Mouse (Mus musculus): Measurements from ENCODE around the gene Ube2v1. TPM values are rescaled to one million over a fixed set of nuclear protein-coding genes. Genes with fewer than 3 reads are reported as not detected.

Ube2v1 gene
- polyA plus RNA-seq, 1 experiment = 34.4 TPM

GRCm38 (mm10) chr2:167576121-167576620 is 55.7 kb downstream of the Ube2v1 start:
- H3K27me3 ChIP-seq (ENCODE audit: control insufficient read depth) = no peaks in the 10 kb centered on the region
- H3K9me3 ChIP-seq (ENCODE audit: control insufficient read depth, low read length) = no peaks in the 10 kb centered on the region
- H3K36me3 ChIP-seq (ENCODE audit: control insufficient read depth) = no peaks in the 10 kb centered on the region
- no peak overlapping the region for H3K4me3 ChIP-seq (replicated peaks)
- TF ChIP-seq TAL1 (IDR thresholded peaks at IDR 0.05; ENCODE audit: low read length) (no peak), GATA1 (IDR thresholded peaks at IDR 0.05; ENCODE audit: low read length) (no peak)
- H3K4me1 ChIP-seq (ENCODE audit: control insufficient read depth) = no peaks in the 10 kb centered on the region; the same call in 1 of the 2 replicates

GRCm38 (mm10) chr2:167575581-167575980 is 56.3 kb downstream of the Ube2v1 start:
- Histone ChIP-seq H3K27me3 (ENCODE audit: control insufficient read depth) (no peaks in the 10 kb centered on the region), H3K36me3 (ENCODE audit: control insufficient read depth) (no peaks in the 10 kb centered on the region), H3K9me3 (ENCODE audit: control insufficient read depth, low read length) (no peaks in the 10 kb centered on the region), H3K4me1 (ENCODE audit: control insufficient read depth) (no peaks in the 10 kb centered on the region; the same call in 1 of the 2 replicates), H3K4me3 (replicated peaks) (no peak overlapping the region)
- TF ChIP-seq TAL1 (IDR thresholded peaks at IDR 0.05; ENCODE audit: low read length) (no peak), GATA1 (IDR thresholded peaks at IDR 0.05; ENCODE audit: low read length) (no peak)

- no peaks in the 10 kb centered on the region; the same call in 1 of the 2 replicates for H3K4me1 ChIP-seq (ENCODE audit: control insufficient read depth)
- H3K9me3 ChIP-seq (ENCODE audit: control insufficient read depth, low read length) = no peaks in the 10 kb centered on the region
- H3K27me3 ChIP-seq (ENCODE audit: control insufficient read depth) = no peaks in the 10 kb centered on the region
- H3K36me3 ChIP-seq (ENCODE audit: control insufficient read depth) = no peaks in the 10 kb centered on the region
- H3K4me3 ChIP-seq (replicated peaks) = no peak overlapping the region
- TF ChIP-seq GATA1 (IDR thresholded peaks at IDR 0.05; ENCODE audit: low read length) = no peak
- no peak for TF ChIP-seq TAL1 (IDR thresholded peaks at IDR 0.05; ENCODE audit: low read length)
These were observed 57.1 kb downstream of the Ube2v1 start for GRCm38 (mm10) chr2:167574814-167575213.

- TF ChIP-seq TAL1 (IDR thresholded peaks at IDR 0.05; ENCODE audit: low read length) (no peak), GATA1 (IDR thresholded peaks at IDR 0.05; ENCODE audit: low read length) (no peak)
- H3K4me3 ChIP-seq (replicated peaks) = no peak overlapping the region
- no peaks in the 10 kb centered on the region for H3K4me1 ChIP-seq (ENCODE audit: control insufficient read depth)
- H3K9me3 ChIP-seq (ENCODE audit: control insufficient read depth, low read length) = no peaks in the 10 kb centered on the region
- H3K36me3 ChIP-seq (ENCODE audit: control insufficient read depth) = no peaks in the 10 kb centered on the region
- H3K27me3 ChIP-seq (ENCODE audit: control insufficient read depth) = no peaks in the 10 kb centered on the region
These were observed 60.3 kb downstream of the Ube2v1 start for GRCm38 (mm10) chr2:167571442-167572220.

- Histone ChIP-seq H3K27me3 (ENCODE audit: control insufficient read depth) (no peaks in the 10 kb centered on the region), H3K36me3 (ENCODE audit: control insufficient read depth) (no peaks in the 10 kb centered on the region), H3K4me1 (ENCODE audit: control insufficient read depth) (no peaks in the 10 kb centered on the region), H3K9me3 (ENCODE audit: control insufficient read depth, low read length) (no peaks in the 10 kb centered on the region), H3K4me3 (replicated peaks) (no peak overlapping the region)
- TF ChIP-seq GATA1 (IDR thresholded peaks at IDR 0.05; ENCODE audit: low read length) (no peak), TAL1 (IDR thresholded peaks at IDR 0.05; ENCODE audit: low read length) (no peak)
These were observed 61.1 kb downstream of the Ube2v1 start for GRCm38 (mm10) chr2:167570815-167571214.

GRCm38 (mm10) chr2:167569934-167570651 is 61.8 kb downstream of the Ube2v1 start:
- Histone ChIP-seq H3K9me3 (ENCODE audit: control insufficient read depth, low read length) (no peaks in the 10 kb centered on the region), H3K4me3 (replicated peaks) (no peak overlapping the region)

GRCm38 (mm10) chr2:167568112-167568511 is 63.8 kb downstream of the Ube2v1 start:
- TF ChIP-seq TAL1 (IDR thresholded peaks at IDR 0.05; ENCODE audit: low read length) (no peak), GATA1 (IDR thresholded peaks at IDR 0.05; ENCODE audit: low read length) (no peak)
- H3K27me3 ChIP-seq (ENCODE audit: control insufficient read depth) = peaks cover 6% of the 10 kb centered on the region; the same call in 1 of the 2 replicates
- H3K4me3 ChIP-seq (replicated peaks) = no peak overlapping the region
- H3K4me1 ChIP-seq (ENCODE audit: control insufficient read depth) = no peaks in the 10 kb centered on the region
- no peaks in the 10 kb centered on the region for H3K9me3 ChIP-seq (ENCODE audit: control insufficient read depth, low read length)
- H3K36me3 ChIP-seq (ENCODE audit: control insufficient read depth) = no peaks in the 10 kb centered on the region

More at GRCm38 (mm10) chr2:167569934-167570651, 61.8 kb downstream of the Ube2v1 start:
- no peaks in the 10 kb centered on the region for H3K36me3 ChIP-seq (ENCODE audit: control insufficient read depth)
- peaks cover 4% of the 10 kb centered on the region; the same call in 1 of the 2 replicates for H3K27me3 ChIP-seq (ENCODE audit: control insufficient read depth)
- H3K4me1 ChIP-seq (ENCODE audit: control insufficient read depth) = no peaks in the 10 kb centered on the region
- TF ChIP-seq GATA1 (IDR thresholded peaks at IDR 0.05; ENCODE audit: low read length) (no peak), TAL1 (IDR thresholded peaks at IDR 0.05; ENCODE audit: low read length) (no peak)

GRCm38 (mm10) chr2:167565682-167566081 is 66.2 kb downstream of the Ube2v1 start:
- Histone ChIP-seq H3K4me1 (ENCODE audit: control insufficient read depth) (no peaks in the 10 kb centered on the region), H3K27me3 (ENCODE audit: control insufficient read depth) (peaks cover 19% of the 10 kb centered on the region), H3K4me3 (replicated peaks) (peak overlapping the region; percentile 26), H3K9me3 (ENCODE audit: control insufficient read depth, low read length) (no peaks in the 10 kb centered on the region), H3K36me3 (ENCODE audit: control insufficient read depth) (no peaks in the 10 kb centered on the region)
- TF ChIP-seq GATA1 (IDR thresholded peaks at IDR 0.05; ENCODE audit: low read length) (no peak), TAL1 (IDR thresholded peaks at IDR 0.05; ENCODE audit: low read length) (no peak)

- TF ChIP-seq TAL1 (IDR thresholded peaks at IDR 0.05; ENCODE audit: low read length) (no peak), GATA1 (IDR thresholded peaks at IDR 0.05; ENCODE audit: low read length) (no peak)
- no peaks in the 10 kb centered on the region for H3K9me3 ChIP-seq (ENCODE audit: control insufficient read depth, low read length)
- no peak overlapping the region for H3K4me3 ChIP-seq (replicated peaks)
- peaks cover 23% of the 10 kb centered on the region for H3K27me3 ChIP-seq (ENCODE audit: control insufficient read depth)
- H3K4me1 ChIP-seq (ENCODE audit: control insufficient read depth) = no peaks in the 10 kb centered on the region
- no peaks in the 10 kb centered on the region for H3K36me3 ChIP-seq (ENCODE audit: control insufficient read depth)
These were observed 66.6 kb downstream of the Ube2v1 start for GRCm38 (mm10) chr2:167565312-167565656.

Data from erythroblast, embryonic 14.5 days (primary cell).